Mouse (Mus musculus): ENCODE data around the gene Hnrnpl. TPM values are rescaled to one million over a fixed set of nuclear protein-coding genes. Genes with fewer than 3 reads are reported as not detected.
A peak's percentile ranks its signal among the peaks of the same experiment; 100 is the strongest.

Gene Hnrnpl
- polyA plus RNA-seq, 1 experiment from 2014 or later: 301 TPM

GRCm38 (mm10) chr7:28774164-28774563, 34.2 kb upstream of the Hnrnpl start:
- ATAC-seq (ENCODE audit: insufficient number of reproducible peaks, insufficient read depth, low FRiP score, low TSS enrichment, low read depth): no peak
- Histone ChIP-seq H3K4me3 (no peak overlapping the region), H3K27ac (peak overlapping the region; percentile 22; the same call in 1 of the 2 replicates), H3K9me3 (no peaks in the 10 kb centered on the region), H3K36me3 (peaks cover 51% of the 10 kb centered on the region), H3K27me3 (no peaks in the 10 kb centered on the region), H3K4me1 (no peaks in the 10 kb centered on the region), H3K9ac (no peak overlapping the region), H3K4me2 (no peak overlapping the region)
- WGBS: 37% methylated on average over 12 of the region's 12 CpGs

- Histone ChIP-seq H3K27ac (no peak overlapping the region), H3K27me3 (no peaks in the 10 kb centered on the region), H3K4me2 (no peak overlapping the region), H3K4me1 (peaks cover under 1% of the 10 kb centered on the region), H3K9me3 (no peaks in the 10 kb centered on the region), H3K4me3 (no peak overlapping the region), H3K9ac (peak overlapping the region; percentile 27; the same call in 1 of the 2 replicates), H3K36me3 (peaks cover 51% of the 10 kb centered on the region)
- no peak for ATAC-seq (ENCODE audit: insufficient number of reproducible peaks, insufficient read depth, low FRiP score, low TSS enrichment, low read depth)
- 87% methylated on average over 7 of the region's 7 CpGs for WGBS
Observed at GRCm38 (mm10) chr7:28775129-28775528, 33.2 kb upstream of the Hnrnpl start.

- Histone ChIP-seq H3K27me3 (no peaks in the 10 kb centered on the region), H3K36me3 (peaks cover 52% of the 10 kb centered on the region), H3K4me2 (no peak overlapping the region), H3K27ac (no peak overlapping the region), H3K4me3 (no peak overlapping the region), H3K9me3 (no peaks in the 10 kb centered on the region), H3K9ac (no peak overlapping the region), H3K4me1 (peaks cover 14% of the 10 kb centered on the region)
- WGBS: 84% methylated on average over 9 of the region's 9 CpGs
- no peak for ATAC-seq (ENCODE audit: insufficient number of reproducible peaks, insufficient read depth, low FRiP score, low TSS enrichment, low read depth)
Observed at GRCm38 (mm10) chr7:28778825-28779224, 29.5 kb upstream of the Hnrnpl start.

- Histone ChIP-seq H3K4me2 (no peak overlapping the region), H3K9ac (peak overlapping the region; percentile 17; the same call in 1 of the 2 replicates), H3K4me1 (peaks cover 14% of the 10 kb centered on the region), H3K4me3 (no peak overlapping the region), H3K36me3 (peaks cover 53% of the 10 kb centered on the region), H3K9me3 (no peaks in the 10 kb centered on the region), H3K27ac (peak overlapping the region; percentile 45), H3K27me3 (no peaks in the 10 kb centered on the region)
- 45% methylated on average over 6 of the region's 6 CpGs for WGBS
- ATAC-seq (ENCODE audit: insufficient number of reproducible peaks, insufficient read depth, low FRiP score, low TSS enrichment, low read depth): peak; percentile 67
Observed at GRCm38 (mm10) chr7:28780067-28780658, 28.2 kb upstream of the Hnrnpl start.

GRCm38 (mm10) chr7:28780857-28781256, 27.5 kb upstream of the Hnrnpl start:
- H3K4me3 ChIP-seq: no peak overlapping the region
- H3K27ac ChIP-seq: no peak overlapping the region; the same call in 1 of the 2 replicates
- no peak for ATAC-seq (ENCODE audit: insufficient number of reproducible peaks, insufficient read depth, low FRiP score, low TSS enrichment, low read depth)
- 75% methylated on average over 7 of the region's 7 CpGs for WGBS
- no peaks in the 10 kb centered on the region for H3K9me3 ChIP-seq
- H3K4me2 ChIP-seq: no peak overlapping the region
- no peaks in the 10 kb centered on the region for H3K27me3 ChIP-seq
- peaks cover 57% of the 10 kb centered on the region for H3K36me3 ChIP-seq
- peaks cover 14% of the 10 kb centered on the region for H3K4me1 ChIP-seq
- no peak overlapping the region for H3K9ac ChIP-seq

- ATAC-seq (ENCODE audit: insufficient number of reproducible peaks, insufficient read depth, low FRiP score, low TSS enrichment, low read depth): no peak
- Histone ChIP-seq H3K9me3 (no peaks in the 10 kb centered on the region), H3K36me3 (peaks cover 56% of the 10 kb centered on the region), H3K4me1 (peaks cover 14% of the 10 kb centered on the region), H3K27ac (no peak overlapping the region; the same call in 1 of the 2 replicates), H3K4me2 (no peak overlapping the region), H3K9ac (no peak overlapping the region), H3K27me3 (no peaks in the 10 kb centered on the region), H3K4me3 (no peak overlapping the region)
- 84% methylated on average over 8 of the region's 8 CpGs for WGBS
Observed at GRCm38 (mm10) chr7:28781261-28781663, 27.1 kb upstream of the Hnrnpl start.

GRCm38 (mm10) chr7:28785161-28785560, 23.2 kb upstream of the Hnrnpl start:
- ATAC-seq (ENCODE audit: insufficient number of reproducible peaks, insufficient read depth, low FRiP score, low TSS enrichment, low read depth): no peak
- Histone ChIP-seq H3K4me2 (no peak overlapping the region), H3K9ac (no peak overlapping the region), H3K9me3 (no peaks in the 10 kb centered on the region), H3K36me3 (peaks cover 53% of the 10 kb centered on the region), H3K4me3 (no peak overlapping the region), H3K27ac (no peak overlapping the region), H3K4me1 (peaks cover 36% of the 10 kb centered on the region), H3K27me3 (no peaks in the 10 kb centered on the region)
- WGBS: 76% methylated on average over 5 of the region's 5 CpGs

- peaks cover 49% of the 10 kb centered on the region for H3K36me3 ChIP-seq
- 88% methylated on average over 9 of the region's 9 CpGs for WGBS
Observed at GRCm38 (mm10) chr7:28787884-28788283, 20.5 kb upstream of the Hnrnpl start.

GRCm38 (mm10) chr7:28788307-28789195, 19.8 kb upstream of the Hnrnpl start, which contains the start of gene Rinl:
Rinl (plus strand) TSS chr7:28788969.
- peak within 1 kb of the TSS; percentile 76 for H3K27ac ChIP-seq
- H3K36me3 ChIP-seq: peaks cover 43% of the 10 kb centered on the region
- H3K9me3 ChIP-seq: no peaks in the 10 kb centered on the region
- H3K9ac ChIP-seq: no peak within 1 kb of the TSS; the same call in 1 of the 2 replicates
- H3K27me3 ChIP-seq: no peaks in the 10 kb centered on the region
- no peak within 1 kb of the TSS for H3K4me3 ChIP-seq
- WGBS: 53% methylated on average over 5 of the region's 5 CpGs
- ATAC-seq (ENCODE audit: insufficient number of reproducible peaks, insufficient read depth, low FRiP score, low TSS enrichment, low read depth): no peak
- peaks cover 29% of the 10 kb centered on the region for H3K4me1 ChIP-seq
- H3K4me2 ChIP-seq: no peak within 1 kb of the TSS

More at GRCm38 (mm10) chr7:28787884-28788283, 20.5 kb upstream of the Hnrnpl start:
- Histone ChIP-seq H3K4me2 (no peak overlapping the region), H3K27me3 (no peaks in the 10 kb centered on the region), H3K27ac (peak overlapping the region; percentile 76; the same call in 1 of the 2 replicates), H3K9me3 (no peaks in the 10 kb centered on the region), H3K9ac (no peak overlapping the region), H3K4me3 (no peak overlapping the region), H3K4me1 (peaks cover 29% of the 10 kb centered on the region)
- no peak for ATAC-seq (ENCODE audit: insufficient number of reproducible peaks, insufficient read depth, low FRiP score, low TSS enrichment, low read depth)

- no peak overlapping the region for H3K9ac ChIP-seq
- peaks cover 37% of the 10 kb centered on the region for H3K36me3 ChIP-seq
- no peaks in the 10 kb centered on the region for H3K9me3 ChIP-seq
- WGBS: 35% methylated on average over 3 of the region's 3 CpGs
- no peak overlapping the region for H3K4me2 ChIP-seq
- no peak overlapping the region for H3K4me3 ChIP-seq
- peaks cover 29% of the 10 kb centered on the region for H3K4me1 ChIP-seq
- no peak for ATAC-seq (ENCODE audit: insufficient number of reproducible peaks, insufficient read depth, low FRiP score, low TSS enrichment, low read depth)
- no peaks in the 10 kb centered on the region for H3K27me3 ChIP-seq
- H3K27ac ChIP-seq: peak overlapping the region; percentile 76
Observed at GRCm38 (mm10) chr7:28789235-28789634, 19.1 kb upstream of the Hnrnpl start.

- H3K4me1 ChIP-seq: peaks cover 29% of the 10 kb centered on the region
- no peaks in the 10 kb centered on the region for H3K27me3 ChIP-seq
- 44% methylated on average over 8 of the region's 8 CpGs for WGBS
- no peak for ATAC-seq (ENCODE audit: insufficient number of reproducible peaks, insufficient read depth, low FRiP score, low TSS enrichment, low read depth)
- no peak overlapping the region for H3K4me2 ChIP-seq
- no peak overlapping the region for H3K4me3 ChIP-seq
- no peak overlapping the region for H3K9ac ChIP-seq
- H3K9me3 ChIP-seq: no peaks in the 10 kb centered on the region
- H3K27ac ChIP-seq: peak overlapping the region; percentile 76
- peaks cover 27% of the 10 kb centered on the region for H3K36me3 ChIP-seq
Observed at GRCm38 (mm10) chr7:28790066-28790806, 18.1 kb upstream of the Hnrnpl start.

Measured in embryonic facial prominence, embryonic 13.5 days (tissue).